Mouse (Mus musculus): ENCODE measurements around the gene Tgfb3.
A peak's percentile ranks its signal among the peaks of the same experiment; 100 is the strongest.

Tgfb3 gene

GRCm38 (mm10) chr12:86078553-86079201 lies at the start of gene Tgfb3:
Gene Tgfb3 (minus strand): TSS chr12:86079041.
- peak; percentile 64 for DNase-seq

- peak; percentile 86 for DNase-seq
These were observed 49.3 kb upstream of the Tgfb3 start for GRCm38 (mm10) chr12:86128122-86128521.

GRCm38 (mm10) chr12:86124016-86124415 lies 45.2 kb upstream of the Tgfb3 start:
- no peak for DNase-seq

- DNase-seq: no peak
These were observed 37.5 kb upstream of the Tgfb3 start for GRCm38 (mm10) chr12:86116295-86116835.

GRCm38 (mm10) chr12:86110637-86111036 lies 31.8 kb upstream of the Tgfb3 start:
- DNase-seq: peak; percentile 68

GRCm38 (mm10) chr12:86109531-86109930 lies 30.7 kb upstream of the Tgfb3 start:
- DNase-seq: no peak

- DNase-seq: no peak
These were observed 28.8 kb upstream of the Tgfb3 start for GRCm38 (mm10) chr12:86107645-86108044.

- no peak for DNase-seq
These were observed 27.2 kb upstream of the Tgfb3 start for GRCm38 (mm10) chr12:86106086-86106485.

GRCm38 (mm10) chr12:86105546-86105945 lies 26.7 kb upstream of the Tgfb3 start:
- DNase-seq: no peak

- peak; percentile 63 for DNase-seq
These were observed 25.5 kb upstream of the Tgfb3 start for GRCm38 (mm10) chr12:86104297-86104696.

GRCm38 (mm10) chr12:86103852-86104251 lies 25.0 kb upstream of the Tgfb3 start:
- DNase-seq: no peak

- peak; percentile 50 for DNase-seq
These were observed 24.6 kb upstream of the Tgfb3 start for GRCm38 (mm10) chr12:86103391-86103790.

GRCm38 (mm10) chr12:86102686-86103085 lies 23.8 kb upstream of the Tgfb3 start:
- no peak for DNase-seq

- no peak for DNase-seq
These were observed 21.9 kb upstream of the Tgfb3 start for GRCm38 (mm10) chr12:86100711-86101110.

GRCm38 (mm10) chr12:86097781-86098180 lies 18.9 kb upstream of the Tgfb3 start:
- DNase-seq: peak; percentile 35

GRCm38 (mm10) chr12:86095806-86096205 lies 17.0 kb upstream of the Tgfb3 start:
- no peak for DNase-seq

- DNase-seq: no peak
These were observed 15.2 kb upstream of the Tgfb3 start for GRCm38 (mm10) chr12:86094075-86094474.

- DNase-seq: peak; percentile 70
These were observed 12.8 kb upstream of the Tgfb3 start for GRCm38 (mm10) chr12:86091601-86092132.

GRCm38 (mm10) chr12:86090764-86091163 lies 11.9 kb upstream of the Tgfb3 start:
- DNase-seq: peak; percentile 32

GRCm38 (mm10) chr12:86088042-86088441 lies 9.2 kb upstream of the Tgfb3 start:
- DNase-seq: peak; percentile 68

GRCm38 (mm10) chr12:86086550-86086949 lies 7.7 kb upstream of the Tgfb3 start:
- no peak for DNase-seq

GRCm38 (mm10) chr12:86085873-86086272 lies 7.0 kb upstream of the Tgfb3 start:
- DNase-seq: no peak

- peak; percentile 92 for DNase-seq
These were observed 3.7 kb upstream of the Tgfb3 start, which contains the start of gene Ift43 for GRCm38 (mm10) chr12:86082481-86083012. Gene Ift43 (plus strand): TSS chr12:86082541.

- peak; percentile 95 for DNase-seq
These were observed 394 bp upstream of the Tgfb3 start for GRCm38 (mm10) chr12:86079202-86079667.

Data from lung, postnatal 36 days (tissue).